Comparison of ENCODE assay signal across 8 mouse cellular contexts in the genomic region with DNA sequence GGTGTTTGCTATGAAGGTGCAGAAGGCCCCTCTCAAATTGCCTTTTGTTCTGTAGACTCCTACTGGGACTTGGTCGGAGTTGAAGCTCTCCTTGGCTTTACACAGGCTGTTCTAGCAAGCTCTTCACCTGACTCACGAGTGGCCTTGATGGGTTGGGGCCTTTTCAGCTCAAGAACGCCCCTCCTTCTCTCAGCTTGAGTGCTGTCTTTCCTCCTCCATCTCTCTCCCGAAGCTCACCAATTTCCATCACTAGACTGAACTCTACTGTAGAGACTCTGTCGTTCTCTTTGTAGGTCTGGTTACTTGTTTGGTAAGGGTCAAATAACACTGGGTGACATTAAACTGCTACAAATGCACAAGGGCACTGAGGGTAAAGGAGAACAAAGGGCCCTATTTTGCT. TPM values are rescaled to one million over a fixed set of nuclear protein-coding genes. Genes with fewer than 3 reads are reported as not detected.
DNase-seq lines count a peak whose midpoint lies in the region; ATAC-seq lines count a peak whose summit lies in the region.

No protein-coding gene starts in this region.

- peak overlapping the region; percentile 50 for H3K4me3 ChIP-seq in embryonic facial prominence, embryonic 12.5 days
- peak overlapping the region; percentile 61 for H3K4me3 ChIP-seq in liver, embryonic 11.5 days (ENCODE audit: low read depth, low read length)

- H3K9ac ChIP-seq in embryonic facial prominence, embryonic 12.5 days: peak overlapping the region; percentile 52
- H3K9ac ChIP-seq in liver, embryonic 11.5 days (ENCODE audit: low read depth, low read length): peak overlapping the region; percentile 77

- peak overlapping the region; percentile 49 for H3K4me2 ChIP-seq in embryonic facial prominence, embryonic 12.5 days (replicated peaks)
- peak overlapping the region; percentile 73 for H3K4me2 ChIP-seq in liver, embryonic 11.5 days

- ATAC-seq in embryonic facial prominence, embryonic 12.5 days (ENCODE audit: insufficient number of reproducible peaks, insufficient read depth, low FRiP score, low TSS enrichment): no peak
- no peak for ATAC-seq in liver, embryonic 11.5 days (replicated peaks; ENCODE audit: low FRiP score)
- ATAC-seq in activated CD4-positive, CD25-positive, alpha-beta regulatory T cell, adult 4 months: no peak

- peak overlapping the region; percentile 84 for H3K27ac ChIP-seq in embryonic facial prominence, embryonic 12.5 days
- H3K27ac ChIP-seq in liver, embryonic 11.5 days (ENCODE audit: low read depth, low read length): peak overlapping the region; percentile 86

- DNase-seq in cerebellum, adult 9-11 months: peak; percentile 21
- no peak for DNase-seq in cerebellum, adult 8-10 months
- peak; percentile 51 for DNase-seq in 3T3-L1 (ENCODE audit: low read depth, low spot score)
- DNase-seq in liver, embryonic 11.5 days (ENCODE audit: low spot score): no peak
- no peak for DNase-seq in right cerebral cortex, postnatal 10 days (ENCODE audit: low spot score in 2 of 2)
- DNase-seq in kidney, adult 9 months: no peak

- H3K27me3 ChIP-seq in embryonic facial prominence, embryonic 12.5 days: no peaks in the 10 kb centered on the region
- H3K27me3 ChIP-seq in liver, embryonic 11.5 days (replicated peaks; ENCODE audit: control insufficient read depth, insufficient read depth, low read length): no peaks in the 10 kb centered on the region

- H3K9me3 ChIP-seq in embryonic facial prominence, embryonic 12.5 days: no peaks in the 10 kb centered on the region
- no peaks in the 10 kb centered on the region for H3K9me3 ChIP-seq in liver, embryonic 11.5 days (ENCODE audit: control insufficient read depth, low read length)

- WGBS in embryonic facial prominence, embryonic 12.5 days: 69% methylated on average over 5 of the region's 5 CpGs
- WGBS in liver, embryonic 11.5 days: 73% methylated on average over 5 of the region's 5 CpGs

- H3K36me3 ChIP-seq in embryonic facial prominence, embryonic 12.5 days: no peaks in the 10 kb centered on the region
- H3K36me3 ChIP-seq in liver, embryonic 11.5 days (ENCODE audit: control insufficient read depth, insufficient read depth, low read length): no peaks in the 10 kb centered on the region

- peaks cover 9% of the 10 kb centered on the region for H3K4me1 ChIP-seq in embryonic facial prominence, embryonic 12.5 days
- peaks cover 6% of the 10 kb centered on the region; the same call in 1 of the 2 replicates for H3K4me1 ChIP-seq in liver, embryonic 11.5 days (replicated peaks; ENCODE audit: control insufficient read depth, insufficient read depth, low read length)

RNA-seq across cellular contexts. Expression of gene Cep41, which starts 0.7 kb away (rescaled TPM):
- polyA plus RNA-seq in embryonic facial prominence, embryonic 12.5 days (2016; fragmentation: Nextera tagmentation; extraction: Ambion mirVana): 23.8 and 26.3 TPM in 2 replicates
- 12.0 and 14.3 TPM in 2 replicates for polyA plus RNA-seq in liver, embryonic 11.5 days (2014; fragmentation: Nextera tagmentation; extraction: Ambion mirVana)
- polyA plus RNA-seq in activated CD4-positive, CD25-positive, alpha-beta regulatory T cell, adult 4 months (2017; shearing (Covaris generic)): 1 to 10 TPM; 7.4 to 7.7 TPM

RNA-seq across cellular contexts. Expression of gene Mest, which starts 30.5 kb away (rescaled TPM):
- 1,207 and 1,222 TPM in 2 replicates for polyA plus RNA-seq in embryonic facial prominence, embryonic 12.5 days (2016; fragmentation: Nextera tagmentation; extraction: Ambion mirVana)
- polyA plus RNA-seq in liver, embryonic 11.5 days (2014; fragmentation: Nextera tagmentation; extraction: Ambion mirVana): 800 and 828 TPM in 2 replicates
- polyA plus RNA-seq in activated CD4-positive, CD25-positive, alpha-beta regulatory T cell, adult 4 months (2017; shearing (Covaris generic)): under 1 TPM; 0.37 to 0.85 TPM

RNA-seq across cellular contexts. Expression of gene Cpa1, which starts 53.8 kb away (rescaled TPM):
- 0.22 and 0.29 TPM in 2 replicates for polyA plus RNA-seq in embryonic facial prominence, embryonic 12.5 days (2016; fragmentation: Nextera tagmentation; extraction: Ambion mirVana)
- polyA plus RNA-seq in liver, embryonic 11.5 days (2014; fragmentation: Nextera tagmentation; extraction: Ambion mirVana): 0.69 and 1.0 TPM in 2 replicates
- not detected for polyA plus RNA-seq in activated CD4-positive, CD25-positive, alpha-beta regulatory T cell, adult 4 months (2017; shearing (Covaris generic))

Comparison
In these comparisons a context has a peak if more than half of its experiments do, and no peak if none do; other contexts are left out.
1. DNase-seq: peak in cerebellum, adult 9-11 months (single experiment) and 3T3-L1 (single experiment); none in cerebellum, adult 8-10 months (single experiment), liver, embryonic 11.5 days (single experiment), right cerebral cortex, postnatal 10 days (0 of 2) and kidney, adult 9 months (single experiment).
2. RNA of gene Mest, which starts 30.5 kb away (polyA plus RNA-seq): 1,207 to 1,222 TPM in embryonic facial prominence, embryonic 12.5 days and 800 to 828 TPM in liver, embryonic 11.5 days; 0.37 to 0.85 TPM in activated CD4-positive, CD25-positive, alpha-beta regulatory T cell, adult 4 months; every median in the first group is over 100 times any median in the second.